Mouse (Mus musculus) cerebellum, postnatal 36 days (tissue): ENCODE data around the gene Kif24.

Experiments
- DNase-seq, 2 experiments: peaks; one replicate each; pipeline ENCODE4 v3.0.0; 2021 to 2022; ENCODE audit warnings: mixed read lengths in 2 of 2

The Kif24 gene

GRCm38 (mm10) chr4:41399904-41400303 lies 64.8 kb downstream of the Kif24 start:
- no peak for DNase-seq

- no peak for DNase-seq
These were observed 66.3 kb downstream of the Kif24 start for GRCm38 (mm10) chr4:41398353-41398752.

GRCm38 (mm10) chr4:41394651-41395050 lies 70.0 kb downstream of the Kif24 start:
- no peak for DNase-seq

GRCm38 (mm10) chr4:41391015-41391414 lies 73.7 kb downstream of the Kif24 start:
- no peak for DNase-seq

- peak; percentile 85 to 89 for DNase-seq
These were observed 74.6 kb downstream of the Kif24 start for GRCm38 (mm10) chr4:41390122-41390521.

GRCm38 (mm10) chr4:41389240-41389639 lies 75.4 kb downstream of the Kif24 start:
- DNase-seq, result no peak

GRCm38 (mm10) chr4:41388616-41389015 lies 76.1 kb downstream of the Kif24 start:
- no peak for DNase-seq

- DNase-seq, result no peak
These were observed 76.8 kb downstream of the Kif24 start for GRCm38 (mm10) chr4:41387755-41388469.

- DNase-seq, result no peak
These were observed 78.2 kb downstream of the Kif24 start for GRCm38 (mm10) chr4:41386412-41386975.

- no peak for DNase-seq
These were observed 83.3 kb downstream of the Kif24 start for GRCm38 (mm10) chr4:41381213-41381950.

- no peak for DNase-seq
These were observed 87.1 kb downstream of the Kif24 start for GRCm38 (mm10) chr4:41377567-41377966.

- no peak for DNase-seq
These were observed 94.8 kb downstream of the Kif24 start for GRCm38 (mm10) chr4:41369702-41370437.

GRCm38 (mm10) chr4:41368198-41368597 lies 96.5 kb downstream of the Kif24 start:
- no peak for DNase-seq

GRCm38 (mm10) chr4:41361059-41361458 lies 103.6 kb downstream of the Kif24 start:
- no peak for DNase-seq

GRCm38 (mm10) chr4:41359358-41359757 lies 105.3 kb downstream of the Kif24 start:
- no peak for DNase-seq

GRCm38 (mm10) chr4:41358669-41359068 lies 106.0 kb downstream of the Kif24 start:
- no peak for DNase-seq

GRCm38 (mm10) chr4:41357154-41357553 lies 107.5 kb downstream of the Kif24 start:
- no peak for DNase-seq

- DNase-seq, result no peak
These were observed 111.4 kb downstream of the Kif24 start for GRCm38 (mm10) chr4:41353265-41353664.

GRCm38 (mm10) chr4:41352758-41353157 lies 111.9 kb downstream of the Kif24 start:
- no peak for DNase-seq

- DNase-seq, result no peak
These were observed 115.5 kb downstream of the Kif24 start for GRCm38 (mm10) chr4:41349199-41349591.

GRCm38 (mm10) chr4:41348584-41349198 lies 116.0 kb downstream of the Kif24 start, which contains the start of gene Ubap1:
Ubap1 (plus strand) TSS chr4:41348996.
- peak; percentile 89 to 93 for DNase-seq

- no peak for DNase-seq
These were observed 116.8 kb downstream of the Kif24 start for GRCm38 (mm10) chr4:41347839-41348238.

- DNase-seq, result no peak
These were observed 118.7 kb downstream of the Kif24 start for GRCm38 (mm10) chr4:41346011-41346410.
